Mouse (Mus musculus): ENCODE measurements around the gene Lrch1.

DNA sequence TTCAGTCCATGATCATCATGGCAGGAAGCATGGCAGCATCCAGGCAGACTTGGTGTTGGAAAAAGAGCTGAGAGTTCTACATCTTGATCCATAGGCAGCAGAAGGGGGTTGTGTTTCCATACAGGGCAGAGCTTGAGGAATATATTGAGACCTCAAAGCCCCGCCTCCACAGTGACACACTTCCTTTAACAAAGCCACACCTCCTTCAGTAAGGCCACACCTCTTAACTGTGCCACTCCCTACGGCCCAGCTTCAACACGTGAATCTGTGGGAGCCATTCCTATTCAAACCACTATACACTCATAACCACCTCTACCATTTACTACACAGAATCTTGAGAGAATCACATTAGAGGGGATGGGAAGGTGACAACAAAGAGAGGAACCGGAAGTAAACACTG is 6.9 kb downstream of the Lrch1 start:
- TF ChIP-seq CTCF (conservative IDR thresholded peaks at IDR 0.05; ENCODE audit: low read length) (no peak), POU5F1 (IDR thresholded peaks at IDR 0.05; ENCODE audit: borderline replicate concordance, low read length) (no peak)

Data from E14TG2a.4 (cell line).